Mouse (Mus musculus) lung, postnatal 0 days (tissue): ENCODE measurements around the gene Jagn1. TPM values are rescaled to one million over a fixed set of nuclear protein-coding genes. Genes with fewer than 3 reads are reported as not detected.

Source experiments
- ATAC-seq: fragments of 200-750 bp; cut with Nextera tagmentation; 2 replicates; pipeline ENCODE4 v1.8.0; 2017; ENCODE audit warnings: moderate library complexity
- DNase-seq: peaks from one replicate; pipeline ENCODE4 v3.0.0-alpha.2; 2016; ENCODE audit warnings: low spot score
- H3K27ac ChIP-seq: fragments of 300-500 bp; sonication (generic); 2 replicates; pipeline ENCODE4 v1.5.1; 2014; ENCODE audit warnings: antibody characterized with exemption, mild to moderate bottlenecking, low read length, mixed read lengths
- H3K27me3 ChIP-seq: fragments of 300-500 bp; sonication (generic); replicated peaks from 2 replicates; pipeline ENCODE4 v1.6.1; 2014; ENCODE audit warnings: low read length, mixed read lengths; ENCODE audit not compliant: insufficient read depth
- H3K36me3 ChIP-seq: fragments of 300-500 bp; sonication (generic); 2 replicates; pipeline ENCODE4 v1.6.1; 2014; ENCODE audit warnings: low read length, mixed read lengths; ENCODE audit not compliant: insufficient read depth
- H3K4me1 ChIP-seq: fragments of 300-500 bp; sonication (generic); 2 replicates; pipeline ENCODE4 v1.6.1; 2014; ENCODE audit warnings: antibody characterized with exemption, low read depth, low read length, mixed read lengths; ENCODE audit not compliant: insufficient read depth
- H3K4me2 ChIP-seq: fragments of 300-500 bp; sonication (generic); replicated peaks from 2 replicates; pipeline ENCODE4 v1.6.1; 2014; ENCODE audit warnings: low read depth, mild to moderate bottlenecking, low read length, moderate library complexity, mixed read lengths
- H3K4me3 ChIP-seq: fragments of 300-500 bp; sonication (generic); 2 replicates; pipeline ENCODE4 v1.5.1; 2014; ENCODE audit warnings: low read depth, low read length
- H3K9ac ChIP-seq: fragments of 300-500 bp; sonication (generic); replicated peaks from 2 replicates; pipeline ENCODE4 v1.6.1; 2014; ENCODE audit warnings: low read depth, mild to moderate bottlenecking
- H3K9me3 ChIP-seq: fragments of 300-500 bp; sonication (generic); 2 replicates; pipeline ENCODE4 v1.6.1; 2016; ENCODE audit warnings: low read length, mixed read lengths
- CTCF ChIP-seq: IDR thresholded peaks from 2 replicates; pipeline ENCODE4 v1.5.1; 2016; ENCODE audit warnings: antibody characterized with exemption, mild to moderate bottlenecking
- EP300 ChIP-seq: IDR thresholded peaks from 2 replicates; pipeline ENCODE4 v1.6.1; 2016; ENCODE audit warnings: antibody characterized with exemption, mild to moderate bottlenecking, control low read depth
- WGBS: fragments of 180-500 bp; shearing (Covaris S2); extraction: QIAGEN DNeasy Blood & Tissue Kit; methylation state at CpG from one replicate; pipeline ENCODE4 v1.1.7; 2014; 5-methylcytosine and 5-hydroxymethylcytosine counted together
- polyA plus RNA-seq: library from polyadenylated mRNA; unstranded; fragments of >200 nt; fragmentation: Nextera tagmentation; extraction: Ambion mirVana; gene quantifications from 2 replicates; pipeline ENCODE4 v1.2.1, GENCODE M21; 2015

Gene Jagn1
- polyA plus RNA-seq, 1 experiment from 2014 or later: 60.1 TPM

DNA sequence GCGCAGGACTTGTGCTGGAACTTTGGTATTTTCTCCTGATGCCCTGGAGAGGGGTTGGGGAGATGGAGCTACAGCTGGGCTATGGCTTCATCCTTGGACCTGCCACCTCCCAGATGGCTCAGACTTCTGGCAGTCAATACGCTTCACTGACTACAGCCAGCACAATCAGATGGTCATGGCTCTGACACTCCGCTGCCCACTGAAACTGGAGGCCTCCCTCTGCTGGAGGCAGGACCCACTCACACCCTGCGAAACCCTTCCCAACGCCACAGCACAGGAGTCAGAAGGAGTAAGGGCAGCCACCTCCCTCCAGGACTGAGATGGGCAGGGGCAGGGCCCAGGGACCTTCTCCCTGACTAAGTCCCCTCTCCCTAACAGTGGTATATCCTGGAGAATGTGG, 23.2 kb downstream of the Jagn1 start:
- TF ChIP-seq CTCF (peak; percentile 57), EP300 (no peak)
- H3K4me2 ChIP-seq: no peak overlapping the region
- no peak overlapping the region for H3K4me3 ChIP-seq
- DNase-seq: no peak
- 53% methylated on average over 5 of the region's 5 CpGs for WGBS
- no peak overlapping the region for H3K9ac ChIP-seq
- H3K27me3 ChIP-seq: no peaks in the 10 kb centered on the region
- H3K4me1 ChIP-seq: no peaks in the 10 kb centered on the region
- no peaks in the 10 kb centered on the region for H3K9me3 ChIP-seq
- no peak for ATAC-seq
- H3K36me3 ChIP-seq: no peaks in the 10 kb centered on the region
- H3K27ac ChIP-seq: no peak overlapping the region

DNA sequence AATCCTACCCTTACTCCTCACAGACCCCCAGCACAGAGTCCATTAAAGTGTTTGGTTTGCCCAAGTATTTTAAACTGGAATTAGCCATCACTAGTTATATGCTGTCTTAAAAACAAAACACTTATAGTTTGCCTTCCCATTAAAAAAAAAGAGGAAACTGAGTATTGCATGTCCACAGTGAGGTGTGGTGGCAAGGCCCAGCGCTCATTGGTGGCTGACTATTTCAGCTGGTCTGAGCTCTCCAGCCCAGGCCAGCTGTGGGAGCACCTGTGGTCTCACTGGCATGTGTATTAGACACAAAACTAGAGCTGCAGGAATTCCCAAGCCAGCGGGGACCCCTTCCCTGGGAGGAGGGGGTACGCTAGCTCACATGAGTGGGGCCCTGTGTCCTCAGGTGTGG, 26.1 kb downstream of the Jagn1 start:
- no peak for ATAC-seq
- WGBS: 68% methylated on average over 3 of the region's 3 CpGs
- no peak overlapping the region for H3K4me2 ChIP-seq

DNA sequence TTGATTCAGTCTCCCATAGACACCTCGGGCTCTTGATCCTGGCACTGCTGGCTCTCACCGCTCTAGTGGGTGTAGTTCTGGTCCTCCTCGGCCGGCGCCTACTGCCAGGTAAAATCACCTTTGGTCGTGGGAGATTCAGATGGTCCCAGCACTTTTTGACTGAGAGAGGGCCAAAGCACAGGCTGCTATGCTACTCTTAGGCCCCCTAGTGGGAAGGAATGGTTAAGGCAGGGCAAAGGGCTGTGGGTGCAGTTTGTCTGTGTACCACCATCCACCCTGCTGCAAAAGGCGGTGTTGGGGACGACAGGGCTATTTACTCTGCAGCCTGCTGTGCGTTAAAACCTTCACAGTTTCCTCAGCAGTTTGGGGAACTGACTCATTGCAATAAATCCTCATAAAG, 26.7 kb downstream of the Jagn1 start:
- DNase-seq: peak; percentile 73
- H3K9me3 ChIP-seq: no peaks in the 10 kb centered on the region
- ATAC-seq: peak; percentile 71
- peak overlapping the region; percentile 64 for H3K4me2 ChIP-seq
- 4% methylated on average over 9 of the region's 9 CpGs for WGBS
- H3K27ac ChIP-seq: no peak overlapping the region
- peak; percentile 81 for TF ChIP-seq CTCF
- no peak for TF ChIP-seq EP300
- H3K4me3 ChIP-seq: peak overlapping the region; percentile 20; the same call in 1 of the 2 replicates
- no peaks in the 10 kb centered on the region for H3K27me3 ChIP-seq
- no peak overlapping the region for H3K9ac ChIP-seq
- H3K4me1 ChIP-seq: peaks cover 8% of the 10 kb centered on the region; the same call in 1 of the 2 replicates
- H3K36me3 ChIP-seq: no peaks in the 10 kb centered on the region

More for the DNA sequence above, 26.1 kb downstream of the Jagn1 start:
- H3K4me1 ChIP-seq: peaks cover 8% of the 10 kb centered on the region; the same call in 1 of the 2 replicates
- no peaks in the 10 kb centered on the region for H3K27me3 ChIP-seq
- H3K27ac ChIP-seq: no peak overlapping the region
- no peaks in the 10 kb centered on the region for H3K9me3 ChIP-seq
- H3K4me3 ChIP-seq: no peak overlapping the region
- H3K36me3 ChIP-seq: no peaks in the 10 kb centered on the region
- H3K9ac ChIP-seq: no peak overlapping the region
- no peak for DNase-seq
- no peak for TF ChIP-seq CTCF
- no peak for TF ChIP-seq EP300

DNA sequence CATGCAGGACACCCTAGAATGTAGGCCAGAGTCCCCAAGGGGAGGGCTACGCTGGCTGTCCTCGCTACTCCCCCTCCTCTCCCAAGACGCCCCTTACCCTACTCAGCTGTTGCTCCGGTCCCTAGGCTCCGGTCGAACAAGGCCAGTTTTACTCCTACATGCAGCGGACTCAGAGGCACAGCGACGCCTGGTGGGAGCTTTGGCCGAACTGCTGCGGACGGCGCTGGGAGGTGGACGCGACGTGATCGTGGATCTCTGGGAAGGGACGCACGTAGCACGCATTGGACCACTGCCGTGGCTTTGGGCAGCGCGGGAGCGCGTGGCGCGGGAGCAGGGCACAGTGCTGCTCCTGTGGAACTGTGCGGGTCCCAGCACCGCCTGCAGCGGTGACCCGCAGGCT, 27.1 kb downstream of the Jagn1 start:
- WGBS: under 1% methylated on average over 27 of the region's 31 CpGs
- Histone ChIP-seq H3K4me1 (peaks cover 8% of the 10 kb centered on the region; the same call in 1 of the 2 replicates), H3K4me3 (peak overlapping the region; percentile 20), H3K4me2 (peak overlapping the region; percentile 64), H3K27me3 (no peaks in the 10 kb centered on the region), H3K9ac (no peak overlapping the region; the same call in 1 of the 2 replicates), H3K36me3 (no peaks in the 10 kb centered on the region), H3K27ac (no peak overlapping the region), H3K9me3 (no peaks in the 10 kb centered on the region)
- ATAC-seq (peak; percentile 71), DNase-seq (peak; percentile 75)
- TF ChIP-seq CTCF: peak; percentile 94
- TF ChIP-seq EP300: no peak

DNA sequence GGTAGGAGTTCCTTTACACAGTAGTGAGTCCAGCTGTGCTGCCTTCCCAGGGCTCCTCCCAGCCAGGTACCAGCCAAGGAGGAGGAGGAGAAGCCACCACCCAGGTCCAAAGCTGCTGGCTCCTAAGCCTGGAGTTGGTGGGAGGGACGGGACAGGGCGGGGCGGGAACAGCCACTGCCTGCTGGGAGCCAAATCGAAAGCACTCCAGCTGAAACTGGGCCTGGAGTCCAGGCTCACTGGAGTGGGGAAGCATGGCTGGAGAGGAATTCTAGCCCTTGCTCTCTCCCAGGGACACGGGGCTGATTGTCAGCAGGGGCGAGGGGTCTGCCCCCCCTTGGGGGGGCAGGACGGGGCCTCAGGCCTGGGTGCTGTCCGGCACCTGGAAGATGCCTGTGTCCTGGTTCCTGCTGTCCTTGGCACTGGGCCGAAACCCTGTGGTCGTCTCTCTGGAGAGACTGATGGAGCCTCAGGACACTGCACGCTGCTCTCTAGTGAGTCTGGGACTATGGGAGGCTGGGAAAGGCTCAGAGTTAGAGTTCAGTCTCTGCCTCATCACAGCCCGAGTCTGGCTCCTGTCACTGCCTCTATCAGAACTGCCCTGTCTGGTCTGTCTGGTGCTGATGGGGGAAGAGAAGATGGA, 29.0 kb downstream of the Jagn1 start, which contains the start of gene Il17rc:
Gene Il17rc, plus strand, starts transcription at position 131 of the 640 bp plus-strand sequence.
- H3K9me3 ChIP-seq: no peaks in the 10 kb centered on the region
- no peaks in the 10 kb centered on the region for H3K27me3 ChIP-seq
- H3K4me2 ChIP-seq: peak within 1 kb of the TSS; percentile 69
- TF ChIP-seq EP300: no peak
- no peak for TF ChIP-seq CTCF
- peak within 1 kb of the TSS; percentile 38 for H3K4me3 ChIP-seq
- 12% methylated on average over 11 of the region's 12 CpGs for WGBS
- peak within 1 kb of the TSS; percentile 60 for H3K9ac ChIP-seq
- ATAC-seq: peak; percentile 85
- peak within 1 kb of the TSS; percentile 72 for H3K27ac ChIP-seq
- H3K4me1 ChIP-seq: peaks cover 8% of the 10 kb centered on the region; the same call in 1 of the 2 replicates
- no peaks in the 10 kb centered on the region for H3K36me3 ChIP-seq
- peak; percentile 88 for DNase-seq

DNA sequence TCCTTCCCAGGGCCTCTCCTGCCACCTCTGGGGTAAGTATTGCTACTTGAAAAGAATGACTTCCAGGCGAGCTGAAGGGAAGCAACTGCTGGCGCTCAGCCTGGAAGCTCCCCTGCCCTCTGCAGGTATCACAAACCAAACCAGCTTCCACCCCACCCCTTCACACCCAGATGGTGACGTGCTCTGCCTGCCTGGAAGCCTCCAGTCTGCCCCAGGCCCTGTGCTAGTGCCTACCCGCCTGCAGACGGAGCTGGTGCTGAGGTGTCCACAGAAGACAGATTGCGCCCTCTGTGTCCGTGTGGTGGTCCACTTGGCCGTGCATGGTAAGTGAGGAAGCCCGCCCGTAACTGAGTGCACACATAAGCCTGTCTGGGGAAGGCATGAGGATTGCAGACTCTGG, 29.7 kb downstream of the Jagn1 start:
- H3K4me3 ChIP-seq: peak overlapping the region; percentile 38
- no peak overlapping the region for H3K9ac ChIP-seq
- no peaks in the 10 kb centered on the region for H3K27me3 ChIP-seq
- peak overlapping the region; percentile 72; the same call in 1 of the 2 replicates for H3K27ac ChIP-seq
- H3K9me3 ChIP-seq: no peaks in the 10 kb centered on the region
- DNase-seq (peak; percentile 31), ATAC-seq (peak; percentile 19)
- H3K4me1 ChIP-seq: peaks cover 8% of the 10 kb centered on the region; the same call in 1 of the 2 replicates
- H3K4me2 ChIP-seq: peak overlapping the region; percentile 69
- WGBS: 51% methylated on average over 10 of the region's 10 CpGs
- TF ChIP-seq EP300 (no peak), CTCF (peak; percentile 37; the same call in 1 of the 2 replicates)
- H3K36me3 ChIP-seq: no peaks in the 10 kb centered on the region
